Mouse (Mus musculus): ENCODE data around the gene Scgb2b21. TPM values are rescaled to one million over a fixed set of nuclear protein-coding genes. Genes with fewer than 3 reads are reported as not detected.
"Not testable (repeated sequence)": the region's sequence is repeated elsewhere in the genome, so short reads cannot be mapped to it uniquely, and the experiment has no call there.

The Scgb2b21 gene
- not detected in 2 replicates for total RNA-seq (2017)

- no peak for ATAC-seq (replicated peaks; ENCODE audit: low read depth, poor library complexity, severe bottlenecking)
These were observed at the start of gene Scgb2b21 for GRCm38 (mm10) chr7:33520358-33520757. Scgb2b21 (minus strand) TSS chr7:33520458.

- not testable (repeated sequence) for ATAC-seq (replicated peaks; ENCODE audit: low read depth, poor library complexity, severe bottlenecking)
These were observed 23.2 kb upstream of the Scgb2b21 start for GRCm38 (mm10) chr7:33543420-33543819.

Other genes with a start within 250 kb of the Scgb2b21 start
- not detected in 2 replicates for gene Scgb2b19, start 240.1 kb downstream of the Scgb2b21 start, total RNA-seq (2017)
- not detected in 2 replicates for gene Scgb1b19, start 233.2 kb downstream of the Scgb2b21 start, total RNA-seq (2017)
- gene Scgb2b20, start 154.1 kb downstream of the Scgb2b21 start, total RNA-seq (2017) = not detected in 2 replicates
- not detected in 2 replicates for gene Scgb1b20, start 147.2 kb downstream of the Scgb2b21 start, total RNA-seq (2017)
- gene Scgb2b24, start 218.9 kb upstream of the Scgb2b21 start, total RNA-seq (2017) = not detected in 2 replicates
- gene Scgb1b24, start 223.3 kb upstream of the Scgb2b21 start, total RNA-seq (2017) = not detected in 2 replicates